Mouse (Mus musculus): Measurements from ENCODE around the gene Flt3l. TPM values are rescaled to one million over a fixed set of nuclear protein-coding genes. Genes with fewer than 3 reads are reported as not detected.

Gene Flt3l
- polyA plus RNA-seq, 1 experiment = 45.8 TPM

- H3K27ac ChIP-seq (ENCODE audit: insufficient read depth, low read depth, low read length) = peak overlapping the region; percentile 41; the same call in 1 of the 2 replicates
- H3K27me3 ChIP-seq (ENCODE audit: control insufficient read depth, insufficient read depth, low read length) = no peaks in the 10 kb centered on the region
- TF ChIP-seq CTCF (IDR thresholded peaks at IDR 0.05; ENCODE audit: extremely low read depth, insufficient read length, insufficient replicate concordance, low read depth, low read length) = no peak
- no peak for TF ChIP-seq POLR2A (IDR thresholded peaks at IDR 0.05; ENCODE audit: low read depth, low read length)
- peaks cover 18% of the 10 kb centered on the region for H3K36me3 ChIP-seq (ENCODE audit: control insufficient read depth, insufficient read depth, low read length)
- H3K4me1 ChIP-seq (ENCODE audit: control insufficient read depth, insufficient read depth, insufficient read length, low read length) = peaks cover 7% of the 10 kb centered on the region
- 67% methylated on average over 11 of the region's 11 CpGs for WGBS
- no peak overlapping the region for H3K4me3 ChIP-seq (ENCODE audit: low read depth, low read length)
These were observed 15.1 kb upstream of the Flt3l start for GRCm38 (mm10) chr7:45151303-45151702.

GRCm38 (mm10) chr7:45150321-45150720 lies 14.1 kb upstream of the Flt3l start:
- peaks cover 7% of the 10 kb centered on the region for H3K4me1 ChIP-seq (ENCODE audit: control insufficient read depth, insufficient read depth, insufficient read length, low read length)
- WGBS = 74% methylated on average over 4 of the region's 4 CpGs
- H3K4me3 ChIP-seq (ENCODE audit: low read depth, low read length) = no peak overlapping the region
- TF ChIP-seq POLR2A (IDR thresholded peaks at IDR 0.05; ENCODE audit: low read depth, low read length) (no peak), CTCF (IDR thresholded peaks at IDR 0.05; ENCODE audit: extremely low read depth, insufficient read length, insufficient replicate concordance, low read depth, low read length) (no peak)
- H3K27ac ChIP-seq (ENCODE audit: insufficient read depth, low read depth, low read length) = peak overlapping the region; percentile 41
- H3K36me3 ChIP-seq (ENCODE audit: control insufficient read depth, insufficient read depth, low read length) = peaks cover 27% of the 10 kb centered on the region
- H3K27me3 ChIP-seq (ENCODE audit: control insufficient read depth, insufficient read depth, low read length) = no peaks in the 10 kb centered on the region

DNA sequence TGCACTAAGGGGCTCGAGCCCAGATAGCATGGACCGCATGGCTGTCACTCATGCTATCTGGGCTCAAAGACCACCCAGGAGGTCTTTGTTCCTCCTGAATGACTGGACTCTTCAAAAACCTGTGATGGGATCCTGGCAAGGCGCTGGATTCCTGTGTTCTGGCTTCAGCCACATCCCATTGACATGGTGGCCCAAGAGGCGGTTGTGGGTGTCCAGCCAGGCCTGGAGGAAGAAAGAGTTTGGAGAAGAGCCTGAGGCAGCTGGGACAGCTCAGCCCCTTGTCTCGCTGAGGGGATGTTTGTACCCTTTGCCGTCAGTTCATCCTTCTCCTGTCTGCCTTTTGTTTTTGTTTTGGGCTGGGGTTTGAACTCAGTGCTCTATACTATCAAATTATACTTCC lies 13.3 kb upstream of the Flt3l start:
- WGBS = 81% methylated on average over 6 of the region's 6 CpGs
- H3K36me3 ChIP-seq (ENCODE audit: control insufficient read depth, insufficient read depth, low read length) = peaks cover 35% of the 10 kb centered on the region
- peaks cover 3% of the 10 kb centered on the region; the same call in 1 of the 2 replicates for H3K4me1 ChIP-seq (ENCODE audit: control insufficient read depth, insufficient read depth, insufficient read length, low read length)
- no peak overlapping the region for H3K4me3 ChIP-seq (ENCODE audit: low read depth, low read length)
- no peaks in the 10 kb centered on the region for H3K27me3 ChIP-seq (ENCODE audit: control insufficient read depth, insufficient read depth, low read length)
- peak overlapping the region; percentile 32 for H3K27ac ChIP-seq (ENCODE audit: insufficient read depth, low read depth, low read length)
- TF ChIP-seq POLR2A (IDR thresholded peaks at IDR 0.05; ENCODE audit: low read depth, low read length) (no peak), CTCF (IDR thresholded peaks at IDR 0.05; ENCODE audit: extremely low read depth, insufficient read length, insufficient replicate concordance, low read depth, low read length) (no peak)

DNA sequence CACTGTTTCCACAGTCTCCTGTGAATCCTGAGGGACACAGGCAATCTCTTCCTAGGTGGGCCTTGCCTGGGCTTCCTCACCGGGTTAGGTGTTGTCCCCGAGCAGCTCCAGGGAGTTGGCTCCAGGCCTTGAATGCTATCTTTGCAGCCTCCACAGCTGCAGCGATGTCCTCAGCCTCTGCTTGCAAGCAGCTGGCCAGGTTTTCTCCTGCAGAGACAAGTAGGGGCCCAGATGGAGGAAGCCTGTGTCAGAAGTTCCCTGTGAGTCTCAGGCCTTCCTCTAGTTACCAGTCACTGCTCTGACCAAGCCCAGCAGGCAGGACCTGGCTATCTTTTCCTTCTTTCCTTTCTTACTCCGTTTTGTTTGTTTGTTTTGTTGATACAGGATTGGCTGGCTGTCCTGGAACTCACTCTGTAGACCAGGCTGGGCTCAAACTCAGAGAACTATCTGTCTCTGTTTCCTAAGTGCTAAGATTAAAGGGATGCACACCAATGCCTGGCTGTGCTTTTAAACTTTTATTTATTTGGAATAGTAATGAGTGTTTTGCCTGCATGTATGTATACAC lies 12.4 kb upstream of the Flt3l start:
- Histone ChIP-seq H3K4me3 (ENCODE audit: low read depth, low read length) (no peak overlapping the region), H3K36me3 (ENCODE audit: control insufficient read depth, insufficient read depth, low read length) (peaks cover 43% of the 10 kb centered on the region), H3K27me3 (ENCODE audit: control insufficient read depth, insufficient read depth, low read length) (no peaks in the 10 kb centered on the region), H3K4me1 (ENCODE audit: control insufficient read depth, insufficient read depth, insufficient read length, low read length) (peaks cover 3% of the 10 kb centered on the region; the same call in 1 of the 2 replicates), H3K27ac (ENCODE audit: insufficient read depth, low read depth, low read length) (0 out of 2 replicates have a peak overlapping the region, but pooled peaks have one; percentile 28)
- WGBS = 59% methylated on average over 4 of the region's 4 CpGs
- TF ChIP-seq CTCF (IDR thresholded peaks at IDR 0.05; ENCODE audit: extremely low read depth, insufficient read length, insufficient replicate concordance, low read depth, low read length) = no peak
- no peak for TF ChIP-seq POLR2A (IDR thresholded peaks at IDR 0.05; ENCODE audit: low read depth, low read length)

- TF ChIP-seq CTCF (IDR thresholded peaks at IDR 0.05; ENCODE audit: extremely low read depth, insufficient read length, insufficient replicate concordance, low read depth, low read length) (no peak), POLR2A (IDR thresholded peaks at IDR 0.05; ENCODE audit: low read depth, low read length) (no peak)
These were observed 11.7 kb upstream of the Flt3l start for GRCm38 (mm10) chr7:45147899-45148298.

DNA sequence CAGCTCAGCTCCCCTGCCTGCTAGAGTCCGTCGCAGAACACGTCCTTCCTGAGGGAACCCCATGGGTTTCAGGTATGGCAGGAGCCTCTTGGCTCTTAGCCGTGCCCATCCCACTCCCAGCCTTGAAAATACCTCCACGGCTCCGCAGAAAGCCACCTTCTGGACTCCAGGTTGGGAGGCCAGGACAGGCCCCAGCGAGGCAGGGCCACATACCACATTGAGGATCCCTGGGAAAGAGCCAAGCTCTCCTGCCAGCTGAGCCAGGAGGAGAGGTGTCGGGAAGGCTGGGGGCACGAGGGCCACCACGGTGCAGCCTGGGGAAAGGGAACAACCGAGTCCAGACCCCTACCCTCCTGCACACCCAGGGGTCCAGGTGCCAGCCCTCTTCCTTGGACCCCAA lies 11.0 kb upstream of the Flt3l start:
- peaks cover 3% of the 10 kb centered on the region; the same call in 1 of the 2 replicates for H3K4me1 ChIP-seq (ENCODE audit: control insufficient read depth, insufficient read depth, insufficient read length, low read length)
- 95% methylated on average over 11 of the region's 11 CpGs for WGBS
- H3K27ac ChIP-seq (ENCODE audit: insufficient read depth, low read depth, low read length) = no peak overlapping the region
- TF ChIP-seq CTCF (IDR thresholded peaks at IDR 0.05; ENCODE audit: extremely low read depth, insufficient read length, insufficient replicate concordance, low read depth, low read length) (no peak), POLR2A (IDR thresholded peaks at IDR 0.05; ENCODE audit: low read depth, low read length) (no peak)
- peaks cover 53% of the 10 kb centered on the region for H3K36me3 ChIP-seq (ENCODE audit: control insufficient read depth, insufficient read depth, low read length)
- no peaks in the 10 kb centered on the region for H3K27me3 ChIP-seq (ENCODE audit: control insufficient read depth, insufficient read depth, low read length)
- no peak overlapping the region for H3K4me3 ChIP-seq (ENCODE audit: low read depth, low read length)

More at GRCm38 (mm10) chr7:45147899-45148298, 11.7 kb upstream of the Flt3l start:
- Histone ChIP-seq H3K4me1 (ENCODE audit: control insufficient read depth, insufficient read depth, insufficient read length, low read length) (peaks cover 3% of the 10 kb centered on the region; the same call in 1 of the 2 replicates), H3K27ac (ENCODE audit: insufficient read depth, low read depth, low read length) (no peak overlapping the region), H3K4me3 (ENCODE audit: low read depth, low read length) (no peak overlapping the region), H3K27me3 (ENCODE audit: control insufficient read depth, insufficient read depth, low read length) (no peaks in the 10 kb centered on the region), H3K36me3 (ENCODE audit: control insufficient read depth, insufficient read depth, low read length) (peaks cover 50% of the 10 kb centered on the region)
- 76% methylated on average over 11 of the region's 11 CpGs for WGBS

GRCm38 (mm10) chr7:45145460-45145859 lies 9.2 kb upstream of the Flt3l start:
- no peak overlapping the region for H3K27ac ChIP-seq (ENCODE audit: insufficient read depth, low read depth, low read length)
- WGBS = 97% methylated on average over 8 of the region's 8 CpGs
- H3K36me3 ChIP-seq (ENCODE audit: control insufficient read depth, insufficient read depth, low read length) = peaks cover 61% of the 10 kb centered on the region

More at GRCm38 (mm10) chr7:45145460-45145859, 9.2 kb upstream of the Flt3l start:
- Histone ChIP-seq H3K4me1 (ENCODE audit: control insufficient read depth, insufficient read depth, insufficient read length, low read length) (no peaks in the 10 kb centered on the region), H3K4me3 (ENCODE audit: low read depth, low read length) (no peak overlapping the region), H3K27me3 (ENCODE audit: control insufficient read depth, insufficient read depth, low read length) (no peaks in the 10 kb centered on the region)
- TF ChIP-seq POLR2A (IDR thresholded peaks at IDR 0.05; ENCODE audit: low read depth, low read length) (no peak), CTCF (IDR thresholded peaks at IDR 0.05; ENCODE audit: extremely low read depth, insufficient read length, insufficient replicate concordance, low read depth, low read length) (no peak)
